Mouse (Mus musculus): ENCODE data around the gene Foxp4.

Foxp4 gene

DNA sequence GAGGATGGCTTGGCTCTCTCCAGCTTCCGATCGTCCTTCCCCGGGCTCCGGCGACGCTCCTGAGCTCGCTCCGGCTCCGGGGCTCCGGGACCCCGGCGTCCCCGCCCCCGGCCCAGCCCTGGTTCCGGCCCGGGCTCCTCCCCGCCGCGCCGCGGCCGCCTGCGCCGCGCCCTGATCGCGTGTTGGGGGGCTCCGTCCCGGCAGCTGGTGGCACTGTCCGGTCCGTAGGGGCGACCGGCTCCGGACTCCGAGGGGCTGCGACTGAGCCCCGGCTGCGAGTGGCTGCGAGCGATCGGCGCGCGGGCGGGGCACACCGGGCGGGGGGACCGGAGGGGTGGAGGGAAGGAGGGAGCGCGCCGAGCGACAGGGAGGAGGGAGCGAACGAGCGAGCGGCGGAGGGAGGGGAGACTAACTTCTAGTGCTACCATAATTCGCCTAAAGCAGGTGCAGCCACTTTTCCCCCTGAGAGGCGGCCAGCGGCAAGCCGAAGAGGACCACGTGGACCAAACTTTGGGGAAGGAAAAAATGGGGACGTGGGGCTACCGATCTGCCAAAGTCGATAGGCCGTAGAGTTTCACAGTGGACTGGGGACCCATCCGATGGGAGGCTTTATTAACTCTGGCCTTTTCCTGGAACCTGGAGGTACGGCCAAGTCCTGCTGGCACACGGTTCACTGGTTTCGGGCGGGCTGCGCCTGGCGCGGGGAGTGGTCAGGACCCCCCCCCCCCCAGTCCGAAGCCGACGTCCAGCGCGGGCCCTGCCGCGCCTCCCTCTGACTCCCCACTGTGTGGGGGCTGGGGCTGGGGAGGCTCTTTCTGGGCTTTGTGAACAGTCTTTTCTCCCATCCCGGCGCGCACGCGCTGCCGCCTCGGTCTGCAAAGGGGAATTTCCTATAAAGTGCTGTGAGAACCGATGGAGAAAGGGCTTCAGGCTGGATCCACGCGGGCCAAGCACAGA, at the start of gene Foxp4:
TSS of gene Foxp4 (minus strand) at position 263 of the 957 bp plus-strand sequence.
- peak; percentile 94 for DNase-seq (ENCODE audit: low read depth, low spot score)

DNA sequence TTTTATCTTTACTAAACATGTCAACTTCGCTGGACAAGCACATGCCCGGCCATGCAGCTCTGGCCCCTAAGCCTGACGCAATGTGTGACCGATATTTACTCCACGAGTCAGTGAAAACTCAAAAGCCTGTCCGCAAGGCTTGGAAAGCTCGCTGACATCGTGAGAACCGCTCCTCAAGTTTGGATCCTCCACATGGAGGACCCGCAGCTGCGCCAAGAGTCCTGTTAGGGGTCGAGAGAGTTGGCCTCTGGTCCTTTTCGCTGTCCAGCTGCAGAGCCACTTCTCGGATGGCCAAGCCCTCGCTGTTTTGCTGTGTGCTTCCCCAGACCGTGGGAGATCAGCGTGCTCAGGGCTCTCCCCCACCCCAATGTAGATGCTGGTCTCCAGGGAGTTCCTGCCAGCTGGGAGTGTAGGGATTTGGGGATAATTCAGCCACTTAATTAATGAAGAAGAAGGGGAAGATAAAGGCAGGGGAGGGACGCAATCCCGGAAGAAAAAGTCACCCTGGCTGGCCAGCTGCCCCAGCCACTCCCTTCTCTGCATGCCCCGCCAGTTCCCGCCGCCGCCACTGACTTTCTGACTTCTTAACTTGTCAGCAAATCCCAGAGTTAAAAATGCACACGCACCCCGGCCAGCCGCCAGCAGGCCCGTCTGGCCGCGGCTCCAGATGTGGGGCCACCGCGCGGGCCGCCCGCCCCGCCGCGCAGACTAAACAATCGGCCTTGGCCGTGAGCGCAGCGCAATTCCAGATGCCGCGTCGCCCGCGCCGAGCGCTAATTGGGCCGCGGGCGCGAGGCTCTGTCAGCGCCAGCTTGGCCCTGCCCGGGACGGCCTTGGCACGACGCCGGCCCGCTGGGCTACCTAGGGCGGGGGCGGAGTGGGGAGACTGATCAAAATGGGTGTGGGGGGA, 49.4 kb upstream of the Foxp4 start:
- DNase-seq (ENCODE audit: low read depth, low spot score), result peak; percentile 83

DNA sequence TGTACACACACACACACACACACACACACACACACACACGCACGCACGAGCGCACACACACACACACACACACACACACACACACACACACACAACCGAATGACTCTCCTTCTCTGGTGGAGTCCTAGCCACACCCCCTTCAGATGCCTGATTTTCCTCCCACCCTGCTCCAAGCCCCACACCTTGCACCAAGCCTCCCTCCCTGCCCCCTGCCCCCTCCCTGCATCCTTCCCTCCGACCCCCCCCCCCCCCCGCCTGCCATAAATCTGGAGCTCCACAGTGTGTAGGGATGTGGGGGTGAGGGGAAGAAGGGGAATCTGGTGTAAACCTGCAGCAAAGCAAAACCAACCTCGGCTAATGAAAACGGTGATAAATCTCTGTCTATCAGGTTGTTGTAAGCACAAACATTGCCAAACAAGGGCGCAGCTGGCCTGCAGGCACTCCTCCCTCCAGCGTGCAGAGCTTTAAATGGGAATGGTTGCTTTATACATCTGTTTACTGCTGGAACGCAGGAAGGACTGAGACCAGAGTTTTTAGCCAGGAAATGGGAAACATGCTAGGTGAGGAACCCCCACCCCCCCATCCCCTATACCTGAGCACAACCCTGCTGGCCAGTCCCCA, 41.5 kb upstream of the Foxp4 start:
- peak; percentile 83 for DNase-seq (ENCODE audit: low read depth, low spot score)

DNA sequence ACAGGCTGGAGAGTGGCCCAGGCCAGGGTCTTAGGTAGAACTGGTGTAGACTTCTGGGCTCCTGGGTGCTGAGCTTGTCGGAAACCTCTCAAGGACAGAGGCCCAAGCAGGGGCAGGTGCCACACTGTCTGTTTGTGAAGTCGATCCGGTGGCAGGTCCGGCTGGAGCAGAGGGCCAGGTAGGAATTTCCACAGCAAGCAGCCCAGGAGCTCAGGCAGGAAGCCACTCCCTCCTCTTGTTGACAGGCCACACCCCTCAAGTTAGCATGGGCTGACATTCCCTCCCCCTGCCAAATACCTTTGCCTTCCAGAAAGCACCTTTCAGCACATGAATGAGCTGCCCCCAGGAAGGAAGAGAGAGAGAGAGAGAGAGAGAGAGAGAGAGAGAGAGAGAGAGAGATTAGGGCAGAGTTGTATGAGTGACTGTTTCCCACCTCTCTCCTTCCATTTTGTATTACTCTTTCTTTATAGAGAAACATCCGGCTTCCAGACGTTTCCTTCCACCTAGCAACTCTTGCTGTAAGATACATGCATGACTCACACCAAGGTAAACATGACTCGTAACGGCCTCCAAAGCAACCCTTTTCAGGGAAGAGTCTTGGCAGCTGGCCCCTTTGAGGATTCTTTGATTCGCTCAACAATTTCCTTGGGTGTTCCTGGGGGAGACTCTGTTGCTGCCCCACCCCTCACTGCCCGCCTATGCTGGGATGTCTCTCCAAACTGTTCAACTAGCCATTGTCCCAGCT, 33.8 kb upstream of the Foxp4 start:
- DNase-seq (ENCODE audit: low read depth, low spot score), result no peak

DNA sequence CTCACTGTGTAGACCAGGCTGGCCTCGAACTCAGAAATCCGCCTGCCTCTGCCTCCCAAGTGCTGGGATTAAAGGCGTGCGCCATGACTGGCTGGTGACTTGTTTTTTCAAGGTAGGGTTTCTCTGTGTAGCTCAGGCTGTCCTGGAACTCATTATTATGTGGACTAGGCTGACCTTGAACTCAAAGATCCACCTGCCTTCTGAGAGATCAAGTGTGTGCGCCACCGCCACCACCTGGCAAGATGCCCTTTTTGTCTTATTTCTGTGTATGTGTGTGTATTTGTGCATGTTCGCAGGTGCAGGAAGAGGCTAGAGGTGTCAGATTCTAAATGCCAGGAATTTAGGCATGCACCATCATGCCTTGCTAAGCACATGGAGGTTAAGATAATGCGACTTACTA, 32.0 kb upstream of the Foxp4 start:
- DNase-seq (ENCODE audit: low read depth, low spot score), result no peak

DNA sequence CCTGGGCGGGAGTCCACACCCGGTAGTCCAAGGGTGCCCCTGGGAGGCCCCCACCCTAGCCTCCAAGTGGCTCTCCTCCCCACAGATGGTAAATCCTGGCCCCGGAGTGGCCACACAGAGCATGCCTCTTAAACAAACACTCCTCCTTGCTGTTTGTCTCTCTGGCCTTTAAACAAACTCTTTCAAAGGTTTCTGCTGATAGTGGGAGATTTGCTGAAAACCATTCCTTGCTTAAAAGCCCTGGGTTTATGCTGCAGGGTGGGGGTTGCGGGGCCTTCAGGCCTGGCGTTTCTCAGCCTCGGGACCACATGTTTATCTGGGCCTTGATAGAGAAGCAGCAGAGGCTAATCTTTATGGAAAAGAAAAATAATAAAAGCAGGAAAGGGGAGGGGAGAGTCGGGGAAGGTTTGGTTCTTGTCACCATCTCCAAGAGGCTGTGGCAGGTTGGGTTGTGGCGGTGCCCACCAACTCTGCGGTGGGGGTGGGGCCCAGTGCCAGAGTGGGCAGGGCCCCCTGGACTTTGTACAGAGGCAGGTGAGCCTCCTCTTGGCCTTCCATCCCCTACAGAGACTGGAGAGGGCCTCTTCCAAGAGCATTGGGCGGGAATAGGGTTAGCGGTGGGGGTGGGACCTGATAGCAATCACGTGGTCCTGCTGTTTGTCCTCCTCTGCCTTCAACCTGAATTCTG, 30.8 kb upstream of the Foxp4 start:
- no peak for DNase-seq (ENCODE audit: low read depth, low spot score)

DNA sequence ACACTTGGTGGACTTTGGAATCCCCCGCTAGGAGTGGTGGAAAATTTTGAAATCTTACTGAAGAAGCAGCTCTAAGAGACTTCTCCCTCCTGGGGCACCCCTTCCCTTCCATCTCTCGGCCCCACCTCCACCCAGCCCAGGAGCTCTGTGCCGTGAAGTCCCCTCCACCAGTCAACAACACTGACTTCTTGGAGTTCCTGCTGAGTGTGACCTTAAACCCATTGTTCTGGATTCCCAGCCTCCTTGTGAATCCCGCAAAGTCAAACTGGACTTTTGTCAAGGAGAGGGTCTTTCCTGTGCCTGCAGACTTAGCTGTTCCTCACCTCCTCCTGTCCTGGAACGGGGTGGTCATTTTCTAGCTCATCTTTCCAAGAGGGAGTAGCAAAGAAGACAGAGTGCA, 28.8 kb upstream of the Foxp4 start:
- no peak for DNase-seq (ENCODE audit: low read depth, low spot score)

DNA sequence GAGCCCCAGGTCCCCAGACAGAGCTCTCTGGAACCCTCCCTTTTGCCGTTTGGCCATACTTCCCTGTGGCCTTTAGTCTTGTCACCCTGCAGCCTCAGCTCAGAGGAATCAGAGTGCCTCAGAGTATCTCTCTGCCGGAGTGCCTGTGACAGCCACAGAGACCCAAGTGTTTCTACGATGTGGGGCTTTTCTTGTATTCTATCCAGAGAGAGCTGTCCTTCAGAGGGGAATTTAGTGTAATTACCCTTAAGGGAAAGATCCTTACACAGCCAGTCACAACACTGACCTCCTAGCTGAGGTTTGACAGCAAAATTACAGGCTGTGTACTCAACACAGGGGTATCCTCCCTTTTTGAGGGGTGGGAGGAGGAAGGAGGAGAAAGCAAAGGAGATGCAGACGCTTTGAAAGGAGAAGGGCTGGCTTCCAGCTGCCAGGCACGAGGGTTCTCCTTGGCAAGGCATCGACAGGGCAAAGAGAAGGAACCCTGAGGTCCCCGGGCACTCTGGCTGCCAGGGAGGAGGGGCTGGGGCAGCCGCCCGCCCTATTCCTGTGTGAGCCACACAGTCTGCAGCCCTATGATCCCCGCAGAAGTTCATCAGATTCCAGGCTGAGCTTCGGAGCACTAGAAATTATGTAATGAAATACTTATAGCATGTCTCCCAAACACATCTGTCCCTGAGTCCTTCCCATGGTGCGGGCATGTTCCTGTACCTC, 28.1 kb upstream of the Foxp4 start:
- DNase-seq (ENCODE audit: low read depth, low spot score), result no peak

DNA sequence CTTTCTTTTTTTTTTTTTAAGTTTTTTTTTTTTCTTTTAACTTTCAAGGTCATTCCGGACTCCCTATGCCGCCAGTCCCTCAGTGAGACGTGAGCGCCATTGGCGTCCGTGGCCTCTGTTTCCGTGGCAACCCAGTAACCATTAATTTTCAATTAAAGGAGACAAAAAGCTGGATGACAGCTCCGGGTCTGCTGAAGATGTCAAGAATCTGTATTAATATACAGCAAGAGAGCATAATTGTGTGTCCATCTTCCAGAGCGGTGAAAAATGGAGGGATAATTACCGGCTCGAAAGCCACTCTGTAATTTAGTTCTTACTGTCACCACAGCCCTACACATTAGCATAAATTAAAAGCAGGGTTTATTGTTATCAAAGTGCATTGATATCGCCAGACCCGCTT, 27.0 kb upstream of the Foxp4 start:
- DNase-seq (ENCODE audit: low read depth, low spot score), result no peak

DNA sequence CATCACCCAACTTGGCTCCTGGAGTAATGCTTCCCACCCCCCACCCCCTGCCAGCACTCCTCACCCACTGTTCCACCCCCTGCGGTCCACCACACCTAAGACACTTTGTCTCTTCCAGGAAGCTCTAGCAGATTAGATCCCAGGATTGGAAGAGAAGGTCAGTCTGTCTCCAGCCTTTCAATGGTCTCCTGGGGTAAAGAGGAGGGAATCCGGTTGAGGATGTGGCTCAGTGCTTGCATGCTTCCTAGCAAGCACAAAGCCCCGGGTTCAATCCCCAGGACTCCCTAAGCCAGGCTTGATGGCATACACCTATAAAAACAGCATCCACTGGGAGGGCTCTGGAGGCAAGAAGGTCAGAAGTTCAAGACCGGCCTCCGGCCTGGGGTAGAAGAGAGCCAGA, 26.4 kb upstream of the Foxp4 start:
- DNase-seq (ENCODE audit: low read depth, low spot score), result no peak

DNA sequence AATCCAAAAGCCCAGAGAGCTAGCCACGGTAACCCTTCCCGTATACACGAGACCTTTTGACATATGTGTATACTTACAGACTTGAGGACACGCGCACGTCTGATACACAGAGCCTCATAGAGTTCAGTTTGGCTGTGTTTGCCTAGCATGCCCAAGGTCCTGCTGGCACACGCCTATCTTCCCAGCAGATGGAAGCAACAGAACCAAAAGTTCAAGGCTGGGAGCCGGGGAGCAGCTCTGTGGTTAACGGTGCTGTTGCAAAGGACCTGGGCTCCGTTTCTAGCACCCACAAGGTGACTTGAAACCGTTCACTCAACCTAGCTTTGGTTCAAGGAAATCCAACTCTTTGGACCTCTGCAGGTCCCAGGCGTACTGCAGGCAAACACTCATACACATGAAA, 25.0 kb upstream of the Foxp4 start:
- DNase-seq (ENCODE audit: low read depth, low spot score), result no peak

DNA sequence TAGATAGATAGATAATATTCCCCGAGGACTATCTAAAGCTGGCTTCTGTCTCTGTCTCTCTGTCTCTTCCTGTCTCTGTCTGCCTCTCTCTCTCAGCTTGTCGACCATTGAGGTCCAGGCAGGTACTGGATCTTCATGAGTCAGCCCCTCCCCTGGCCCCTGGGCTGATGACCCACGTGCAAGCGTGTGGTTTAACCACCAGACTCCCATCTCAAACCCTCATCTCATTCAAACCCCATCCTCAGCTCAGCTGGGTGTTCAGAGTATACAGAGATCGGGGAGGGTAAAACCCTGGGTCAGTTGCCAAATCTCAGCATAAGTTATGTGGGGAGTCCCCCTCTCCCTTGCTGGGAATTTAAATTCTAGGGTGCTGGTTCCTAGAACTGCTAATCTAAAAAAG, 24.3 kb upstream of the Foxp4 start:
- no peak for DNase-seq (ENCODE audit: low read depth, low spot score)

DNA sequence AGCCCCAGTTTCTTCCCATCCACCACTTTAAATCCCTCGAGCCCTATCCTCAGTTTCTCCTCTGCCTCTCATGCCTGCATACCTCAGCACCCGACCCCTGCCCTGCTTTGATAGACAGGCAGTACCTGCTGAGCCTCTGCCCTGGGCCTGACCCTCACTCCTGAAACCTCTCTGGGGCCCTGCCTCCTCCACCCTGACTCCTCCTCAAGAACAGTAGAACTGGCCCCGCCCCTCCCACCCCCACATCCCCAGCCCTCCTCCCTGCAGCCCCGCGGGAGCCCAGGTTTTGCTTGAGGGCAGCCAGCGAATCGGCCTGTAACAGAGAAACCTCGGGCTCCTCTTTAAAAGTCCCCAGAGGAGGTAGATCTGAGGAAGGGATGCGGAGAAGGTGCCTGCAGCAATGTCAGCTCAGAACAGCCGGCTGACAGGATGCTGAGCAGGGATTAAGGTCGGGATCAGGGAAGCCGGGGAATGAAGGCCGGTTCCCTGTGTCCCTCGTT, 22.5 kb upstream of the Foxp4 start:
- DNase-seq (ENCODE audit: low read depth, low spot score), result no peak

DNA sequence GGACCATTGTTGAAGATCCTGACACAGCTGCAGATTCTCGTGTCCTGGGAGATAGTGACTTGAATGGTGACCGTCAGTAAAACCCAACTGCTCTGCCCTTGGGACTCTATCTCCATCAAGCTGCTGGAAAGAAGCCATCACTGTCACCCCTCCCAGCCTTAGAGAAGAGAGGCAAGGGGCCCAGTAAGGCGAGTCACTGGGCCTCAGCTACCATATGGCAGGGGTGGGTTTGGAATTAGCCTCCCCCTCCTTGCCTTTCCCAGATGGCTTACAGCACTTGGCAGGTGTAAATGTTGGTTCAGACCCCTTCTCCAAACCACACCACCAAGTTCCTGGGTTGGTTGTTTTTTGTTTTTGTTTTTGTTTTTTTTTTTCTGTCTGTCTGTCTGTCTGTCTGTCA, 21.7 kb upstream of the Foxp4 start:
- DNase-seq (ENCODE audit: low read depth, low spot score), result no peak

DNA sequence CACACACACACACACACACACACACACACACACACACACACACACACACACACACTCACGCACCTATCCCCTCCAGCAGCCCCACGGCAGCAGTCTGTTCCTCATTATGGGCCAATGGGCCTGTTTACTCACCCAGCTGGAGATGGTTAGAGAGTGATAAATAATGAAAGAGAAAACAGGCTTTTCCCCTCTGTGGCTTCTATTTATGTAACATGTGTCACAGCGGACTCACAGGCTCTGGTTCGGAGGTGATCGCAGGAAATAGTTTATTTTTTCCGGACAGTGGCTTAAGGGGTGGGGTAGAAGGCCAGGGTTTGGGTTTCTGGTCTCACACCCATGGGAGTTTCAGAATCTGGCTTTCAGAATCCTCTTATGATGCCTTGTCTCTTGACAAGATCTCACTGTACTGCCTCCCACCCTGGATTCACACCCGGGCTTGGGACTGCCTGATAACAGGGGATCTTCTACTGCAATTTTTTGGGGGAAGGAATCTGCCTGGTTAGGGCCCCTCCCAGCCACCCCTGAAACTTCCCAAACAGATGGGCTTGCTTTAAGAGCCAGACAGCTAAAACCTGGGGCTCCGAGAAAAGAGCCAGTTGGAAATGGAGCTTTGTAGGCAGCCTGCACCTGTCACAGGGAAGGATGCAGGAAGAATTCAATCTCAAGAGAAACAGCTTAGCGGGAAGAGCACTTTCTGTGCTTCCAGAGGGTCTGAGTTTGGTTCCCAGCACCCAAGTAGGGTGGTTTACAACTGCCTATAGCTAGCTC, 18.8 kb upstream of the Foxp4 start:
- peak; percentile 79 for DNase-seq (ENCODE audit: low read depth, low spot score)

DNA sequence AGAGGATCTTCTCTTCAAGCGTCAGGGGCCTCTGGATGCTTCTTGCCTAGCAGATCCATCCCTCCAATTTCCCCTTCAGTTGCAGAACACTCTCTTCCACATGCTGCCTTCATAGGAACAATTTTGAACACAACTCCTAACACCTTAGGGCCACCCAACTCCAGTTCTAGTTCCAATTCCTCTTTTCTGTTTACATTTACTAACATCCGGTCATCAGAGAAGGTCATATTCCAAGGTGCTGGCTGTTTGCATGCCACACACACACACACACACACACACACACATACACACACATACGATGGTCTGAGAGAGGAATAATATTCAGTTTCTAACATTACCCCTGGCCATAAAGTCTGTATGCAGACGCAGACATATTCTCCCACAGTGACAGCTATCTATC, 17.6 kb upstream of the Foxp4 start:
- no peak for DNase-seq (ENCODE audit: low read depth, low spot score)

DNA sequence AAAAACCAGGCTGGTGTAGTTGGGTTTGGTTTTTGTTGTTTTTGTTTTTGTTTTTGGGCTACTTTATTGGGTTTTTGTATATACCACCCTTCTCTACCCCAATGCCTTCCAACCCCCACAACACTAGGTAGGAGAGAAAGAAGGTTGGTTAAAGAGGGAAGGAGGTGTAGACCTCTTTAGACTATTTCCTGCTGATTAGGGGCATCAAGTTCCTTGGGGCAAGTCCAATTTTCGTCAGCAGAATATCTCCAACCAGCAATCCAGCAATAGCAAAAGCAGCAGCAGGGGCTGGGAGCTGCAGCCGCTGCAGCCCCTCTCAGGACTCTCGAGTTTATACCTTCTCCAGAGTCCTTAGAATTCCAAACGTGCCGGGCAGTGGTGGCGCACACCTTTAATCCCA, 14.4 kb upstream of the Foxp4 start:
- no peak for DNase-seq (ENCODE audit: low read depth, low spot score)

DNA sequence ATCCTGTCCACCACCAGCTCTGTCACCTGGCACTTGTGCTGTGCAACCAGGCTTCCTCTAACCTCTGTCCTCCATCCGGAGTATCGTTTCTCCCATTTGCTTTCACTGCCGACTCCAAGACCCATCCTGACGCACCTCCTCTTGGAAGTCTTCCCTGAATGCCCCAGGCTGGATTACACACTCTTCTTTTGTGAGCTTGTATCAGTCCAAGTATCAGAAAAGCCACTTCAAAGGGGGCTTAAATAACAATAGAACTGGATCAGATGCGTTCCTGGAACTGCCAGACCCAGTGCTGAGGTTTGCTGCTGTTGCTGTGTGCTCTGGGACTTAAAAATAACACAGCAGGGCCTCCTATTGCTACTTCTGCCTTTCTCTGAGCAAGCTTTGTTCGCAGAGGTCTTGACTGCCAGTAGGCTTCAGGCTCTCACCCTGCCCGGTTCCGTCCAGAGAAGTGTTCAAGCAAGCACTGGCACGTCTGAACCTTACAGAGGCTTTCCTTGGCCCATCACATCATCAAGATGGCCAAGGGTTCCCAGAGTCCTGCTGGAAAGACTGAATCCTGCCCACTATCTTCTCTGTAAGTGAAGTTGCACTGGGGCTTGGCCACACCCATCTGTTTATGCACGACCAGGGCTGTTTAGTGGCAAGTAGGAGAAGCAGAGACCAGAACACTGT, 13.6 kb upstream of the Foxp4 start:
- no peak for DNase-seq (ENCODE audit: low read depth, low spot score)

DNA sequence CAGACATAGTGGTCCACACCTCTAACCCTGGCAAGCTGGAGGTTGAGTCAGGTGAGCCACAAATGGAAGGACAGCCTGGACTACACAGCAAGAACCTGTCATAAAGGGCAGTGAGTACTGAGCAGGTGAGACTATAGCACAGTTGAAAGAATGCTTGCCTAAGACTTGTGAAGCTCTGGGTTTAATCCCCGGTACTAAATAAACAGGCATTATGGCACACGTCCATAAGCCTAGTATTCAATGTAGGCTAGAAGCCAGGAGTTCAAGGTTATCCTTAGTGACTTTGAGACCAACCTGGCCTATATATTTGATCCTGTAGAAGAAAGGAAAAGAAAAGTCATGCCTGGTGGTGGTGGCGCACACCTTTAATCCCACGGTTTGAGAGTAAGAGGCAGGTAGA, 12.1 kb upstream of the Foxp4 start:
- DNase-seq (ENCODE audit: low read depth, low spot score), result no peak
